Mouse (Mus musculus) spleen, embryonic (tissue): ENCODE data around the gene Egflam.

Source experiments
- CTCF ChIA-PET: fragments of 350-600 bp; sonication (Branson Sonifier 250); formaldehyde crosslinking; loops from one replicate; lab custom pipeline; 2022; lab: Charles Lee

The Egflam gene

GRCm38 (mm10) chr15:7222809-7223208 is 175.4 kb downstream of the Egflam start:
- CTCF ChIA-PET, result no interaction called here

- CTCF ChIA-PET, result no interaction called here
Measured at GRCm38 (mm10) chr15:7217273-7217598, 181.0 kb downstream of the Egflam start.

- CTCF ChIA-PET, result interaction anchor here (0.6 kb wide), 1 partner anchor 148 kb away, joined by 3 read pairs; no protein-coding TSS in a partner anchor
Measured at GRCm38 (mm10) chr15:7216581-7217272, 181.5 kb downstream of the Egflam start.

GRCm38 (mm10) chr15:7215845-7216244 is 182.3 kb downstream of the Egflam start:
- CTCF ChIA-PET, result interaction anchor here (0.6 kb wide), 1 partner anchor 148 kb away, joined by 3 read pairs; no protein-coding TSS in a partner anchor

- CTCF ChIA-PET, result no interaction called here
Measured at GRCm38 (mm10) chr15:7213683-7214082, 184.5 kb downstream of the Egflam start.

- CTCF ChIA-PET, result no interaction called here
Measured at GRCm38 (mm10) chr15:7208180-7208579, 190.0 kb downstream of the Egflam start.

GRCm38 (mm10) chr15:7207292-7207691 is 190.9 kb downstream of the Egflam start:
- CTCF ChIA-PET, result no interaction called here

- CTCF ChIA-PET, result no interaction called here
Measured at GRCm38 (mm10) chr15:7206110-7206509, 192.1 kb downstream of the Egflam start.

GRCm38 (mm10) chr15:7204917-7205316 is 193.3 kb downstream of the Egflam start:
- CTCF ChIA-PET, result no interaction called here

- CTCF ChIA-PET, result no interaction called here
Measured at GRCm38 (mm10) chr15:7203606-7204330, 194.4 kb downstream of the Egflam start.

GRCm38 (mm10) chr15:7202981-7203380 is 195.2 kb downstream of the Egflam start:
- CTCF ChIA-PET, result no interaction called here

- CTCF ChIA-PET, result interaction anchor here (0.6 kb wide), 1 partner anchor 59 kb away, joined by 3 read pairs; no protein-coding TSS in a partner anchor
Measured at GRCm38 (mm10) chr15:7201421-7202380, 196.5 kb downstream of the Egflam start.

- CTCF ChIA-PET, result no interaction called here
Measured at GRCm38 (mm10) chr15:7200286-7200685, 197.9 kb downstream of the Egflam start.

- CTCF ChIA-PET, result interaction anchor here (0.5 kb wide), 1 partner anchor 427 kb away, joined by 3 read pairs; no protein-coding TSS in a partner anchor
Measured at GRCm38 (mm10) chr15:7198816-7199215, 199.4 kb downstream of the Egflam start.

- CTCF ChIA-PET, result no interaction called here
Measured at GRCm38 (mm10) chr15:7197652-7198445, 200.3 kb downstream of the Egflam start.

GRCm38 (mm10) chr15:7194748-7195221 is 203.4 kb downstream of the Egflam start:
- CTCF ChIA-PET, result no interaction called here

- CTCF ChIA-PET, result no interaction called here
Measured at GRCm38 (mm10) chr15:7194147-7194720, 204.0 kb downstream of the Egflam start.

GRCm38 (mm10) chr15:7192582-7192981 is 205.6 kb downstream of the Egflam start:
- CTCF ChIA-PET, result no interaction called here

- CTCF ChIA-PET, result no interaction called here
Measured at GRCm38 (mm10) chr15:7191074-7191473, 207.1 kb downstream of the Egflam start.

- CTCF ChIA-PET, result no interaction called here
Measured at GRCm38 (mm10) chr15:7189678-7190454, 208.3 kb downstream of the Egflam start.
